Mouse (Mus musculus) embryonic facial prominence, embryonic 14.5 days (tissue): ENCODE data around the gene Bphl. TPM values are rescaled to one million over a fixed set of nuclear protein-coding genes. Genes with fewer than 3 reads are reported as not detected.
"Not testable (repeated sequence)": the region's sequence is repeated elsewhere in the genome, so short reads cannot be mapped to it uniquely, and the experiment has no call there.

Experiments
- ATAC-seq: fragments of 200-750 bp; cut with Nextera tagmentation; 2 replicates; pipeline ENCODE4 v1.8.0; 2017; ENCODE audit warnings: low read depth, moderate number of reproducible peaks, moderate TSS enrichment
- DNase-seq: peaks from one replicate; pipeline ENCODE4 v3.0.0-alpha.2; 2015; ENCODE audit warnings: low spot score
- H3K27ac ChIP-seq: fragments of 300-500 bp; sonication (generic); replicated peaks from 2 replicates; pipeline ENCODE4 v1.5.1; 2014; ENCODE audit warnings: low read depth, mild to moderate bottlenecking, low read length, moderate library complexity
- H3K27me3 ChIP-seq: fragments of 300-500 bp; sonication (generic); replicated peaks from 2 replicates; pipeline ENCODE4 v1.6.1; 2014; ENCODE audit warnings: low read length; ENCODE audit not compliant: control insufficient read depth, insufficient read depth
- H3K36me3 ChIP-seq: fragments of 300-500 bp; sonication (generic); 2 replicates; pipeline ENCODE4 v1.6.1; 2014; ENCODE audit warnings: low read length, mixed read lengths; ENCODE audit not compliant: control insufficient read depth, insufficient read depth
- H3K4me1 ChIP-seq: fragments of 300-500 bp; sonication (generic); 2 replicates; pipeline ENCODE4 v1.6.1; 2014; ENCODE audit warnings: antibody characterized with exemption, low read length; ENCODE audit not compliant: control insufficient read depth, insufficient read depth
- H3K4me2 ChIP-seq: fragments of 300-500 bp; sonication (generic); 2 replicates; pipeline ENCODE4 v1.6.1; 2014; ENCODE audit warnings: low read depth, mild to moderate bottlenecking, low read length, moderate library complexity, mixed read lengths
- H3K4me3 ChIP-seq: fragments of 300-500 bp; sonication (generic); 2 replicates; pipeline ENCODE4 v1.5.1; 2014; ENCODE audit warnings: low read depth, mild to moderate bottlenecking, low read length
- H3K9ac ChIP-seq: fragments of 300-500 bp; sonication (generic); 2 replicates; pipeline ENCODE4 v1.6.1; 2014; ENCODE audit warnings: low read depth, mild to moderate bottlenecking, low read length, moderate library complexity, mixed read lengths
- H3K9me3 ChIP-seq: fragments of 300-500 bp; sonication (generic); 2 replicates; pipeline ENCODE4 v1.6.1; 2016; ENCODE audit warnings: low read length; ENCODE audit not compliant: control insufficient read depth
- WGBS: fragments of 180-500 bp; shearing (Covaris S2); extraction: QIAGEN DNeasy Blood & Tissue Kit; methylation state at CpG from one replicate; pipeline ENCODE4 v1.1.7; 2014; 5-methylcytosine and 5-hydroxymethylcytosine counted together
- polyA plus RNA-seq: library from polyadenylated mRNA; unstranded; fragments of >200 nt; fragmentation: Nextera tagmentation; extraction: Ambion mirVana; gene quantifications from 2 replicates; pipeline ENCODE4 v1.2.1, GENCODE M21; 2014

Bphl gene
- polyA plus RNA-seq, 1 experiment from 2014 or later: 52.6 TPM

- 86% methylated on average over 1 of the region's 1 CpGs for WGBS
- H3K27ac ChIP-seq: no peak overlapping the region
- H3K4me3 ChIP-seq: no peak overlapping the region
- no peaks in the 10 kb centered on the region for H3K4me1 ChIP-seq
- DNase-seq (no peak), ATAC-seq (no peak)
- H3K27me3 ChIP-seq: no peaks in the 10 kb centered on the region
- no peaks in the 10 kb centered on the region for H3K9me3 ChIP-seq
- peaks cover 63% of the 10 kb centered on the region for H3K36me3 ChIP-seq
- no peak overlapping the region for H3K9ac ChIP-seq
- H3K4me2 ChIP-seq: no peak overlapping the region
These were observed 19.9 kb downstream of the Bphl start for GRCm38 (mm10) chr13:34057252-34057651.

- no peak for ATAC-seq
- 89% methylated on average over 9 of the region's 9 CpGs for WGBS
- H3K4me2 ChIP-seq: no peak overlapping the region
- H3K4me1 ChIP-seq: no peaks in the 10 kb centered on the region
- no peak for DNase-seq
- H3K27me3 ChIP-seq: no peaks in the 10 kb centered on the region
- H3K27ac ChIP-seq: no peak overlapping the region
- no peak overlapping the region for H3K9ac ChIP-seq
- H3K9me3 ChIP-seq: no peaks in the 10 kb centered on the region
- peaks cover 52% of the 10 kb centered on the region for H3K36me3 ChIP-seq
- no peak overlapping the region for H3K4me3 ChIP-seq
These were observed 22.7 kb downstream of the Bphl start for GRCm38 (mm10) chr13:34060061-34060460.

- H3K4me3 ChIP-seq: no peak overlapping the region
- H3K27ac ChIP-seq: no peak overlapping the region
- peaks cover 41% of the 10 kb centered on the region for H3K36me3 ChIP-seq
- WGBS: 80% methylated on average over 10 of the region's 10 CpGs
- H3K27me3 ChIP-seq: no peaks in the 10 kb centered on the region
- no peak for ATAC-seq
- H3K4me1 ChIP-seq: no peaks in the 10 kb centered on the region
- H3K9me3 ChIP-seq: no peaks in the 10 kb centered on the region
- no peak overlapping the region for H3K9ac ChIP-seq
- no peak for DNase-seq
- no peak overlapping the region for H3K4me2 ChIP-seq
These were observed 25.1 kb downstream of the Bphl start for GRCm38 (mm10) chr13:34062466-34062865.

- H3K27me3 ChIP-seq: no peaks in the 10 kb centered on the region
- no peak overlapping the region for H3K4me2 ChIP-seq
- no peaks in the 10 kb centered on the region; the same call in 1 of the 2 replicates for H3K4me1 ChIP-seq
- WGBS: 58% methylated on average over 1 of the region's 1 CpGs
- no peak overlapping the region for H3K4me3 ChIP-seq
- H3K27ac ChIP-seq: peak overlapping the region; percentile 21; the same call in 1 of the 2 replicates
- DNase-seq: no peak
- peaks cover 42% of the 10 kb centered on the region for H3K36me3 ChIP-seq
- ATAC-seq: no peak
- no peak overlapping the region for H3K9ac ChIP-seq
- H3K9me3 ChIP-seq: no peaks in the 10 kb centered on the region
These were observed 29.0 kb downstream of the Bphl start for GRCm38 (mm10) chr13:34066351-34066750.

- DNase-seq (no peak), ATAC-seq (no peak)
- Histone ChIP-seq H3K4me2 (no peak overlapping the region), H3K36me3 (peaks cover 31% of the 10 kb centered on the region; the same call in 1 of the 2 replicates), H3K9ac (no peak overlapping the region), H3K4me3 (no peak overlapping the region), H3K27me3 (no peaks in the 10 kb centered on the region), H3K9me3 (no peaks in the 10 kb centered on the region), H3K4me1 (no peaks in the 10 kb centered on the region; the same call in 1 of the 2 replicates), H3K27ac (no peak overlapping the region)
- WGBS: 46% methylated on average over 4 of the region's 4 CpGs
These were observed 32.9 kb downstream of the Bphl start for GRCm38 (mm10) chr13:34070296-34070695.

- DNase-seq: no peak
- H3K4me1 ChIP-seq: peaks cover 6% of the 10 kb centered on the region
- no peak overlapping the region for H3K4me3 ChIP-seq
- no peak overlapping the region for H3K9ac ChIP-seq
- H3K36me3 ChIP-seq: peaks cover 35% of the 10 kb centered on the region; the same call in 1 of the 2 replicates
- H3K9me3 ChIP-seq: no peaks in the 10 kb centered on the region
- no peak for ATAC-seq
- WGBS: 87% methylated on average over 6 of the region's 6 CpGs
- no peak overlapping the region for H3K27ac ChIP-seq
- no peaks in the 10 kb centered on the region for H3K27me3 ChIP-seq
- H3K4me2 ChIP-seq: no peak overlapping the region
These were observed 34.4 kb downstream of the Bphl start for GRCm38 (mm10) chr13:34071836-34072235.

- Histone ChIP-seq H3K4me2 (no peak overlapping the region), H3K4me1 (peaks cover 11% of the 10 kb centered on the region), H3K27ac (peak overlapping the region; percentile 65), H3K9me3 (no peaks in the 10 kb centered on the region), H3K27me3 (no peaks in the 10 kb centered on the region), H3K36me3 (peaks cover 31% of the 10 kb centered on the region; the same call in 1 of the 2 replicates), H3K4me3 (no peak overlapping the region), H3K9ac (no peak overlapping the region)
- ATAC-seq (no peak), DNase-seq (peak; percentile 55)
- WGBS: 68% methylated on average over 3 of the region's 3 CpGs
These were observed 35.5 kb downstream of the Bphl start for GRCm38 (mm10) chr13:34072847-34073246.

- Histone ChIP-seq H3K36me3 (peaks cover 17% of the 10 kb centered on the region; the same call in 1 of the 2 replicates), H3K4me1 (peaks cover 16% of the 10 kb centered on the region)
- H3K9me3 ChIP-seq, H3K9ac ChIP-seq, ATAC-seq, H3K4me3 ChIP-seq, H3K4me2 ChIP-seq, DNase-seq, H3K27me3 ChIP-seq, H3K27ac ChIP-seq: not testable (repeated sequence)
- 96% methylated on average over 7 of the region's 17 CpGs for WGBS
These were observed 37.0 kb downstream of the Bphl start for GRCm38 (mm10) chr13:34074441-34074840.

GRCm38 (mm10) chr13:34075893-34076292 lies 38.5 kb downstream of the Bphl start:
- H3K4me3 ChIP-seq, H3K9ac ChIP-seq, ATAC-seq, DNase-seq, H3K27me3 ChIP-seq, H3K9me3 ChIP-seq, H3K27ac ChIP-seq: not testable (repeated sequence)
- Histone ChIP-seq H3K4me1 (peaks cover 16% of the 10 kb centered on the region), H3K36me3 (peaks cover 13% of the 10 kb centered on the region; the same call in 1 of the 2 replicates), H3K4me2 (peak overlapping the region; percentile 92)
- 88% methylated on average over 6 of the region's 6 CpGs for WGBS
